In genomic region chr13:46193131-46193530, GRCm38 (mm10) we compare ENCODE assay signal across 24 mouse cellular contexts.
"Had no signal": no experiment of that assay in that cellular context is flagged by ENCODE, and none has a peak within 500 bp of the region (broad histone marks: within the 10 kb centered on the region; RNA-seq: fewer than 3 reads in every experiment).

No protein-coding gene starts in this region.

- H3K27me3 ChIP-seq: intestine, embryonic 15.5 days; kidney, embryonic 15.5 days; limb, embryonic 13.5 days; liver, embryonic 12.5 days; liver, embryonic 15.5 days; lung, embryonic 15.5 days; midbrain, embryonic 12.5 days; midbrain, embryonic 15.5 days; neural tube, embryonic 12.5 days; stomach, embryonic 15.5 days had no signal

- DNase-seq: kidney, adult 11 months; kidney, adult 8-10 months; kidney, postnatal 10 days; kidney, postnatal 36 days; liver; lung, adult 18-20 months; lung, postnatal 10 days; lung, postnatal 36 days; right cerebral cortex, postnatal 14 days; spleen, adult 18-20 months; thymus, adult 18-20 months; thymus, postnatal 36 days had no signal

- H3K36me3 ChIP-seq: intestine, embryonic 15.5 days; kidney, embryonic 15.5 days; limb, embryonic 10.5 days; limb, embryonic 13.5 days; liver, embryonic 12.5 days; liver, embryonic 15.5 days; lung, embryonic 15.5 days; midbrain, embryonic 12.5 days; midbrain, embryonic 15.5 days; neural tube, embryonic 12.5 days; stomach, embryonic 15.5 days had no signal

- H3K4me1 ChIP-seq: intestine, embryonic 15.5 days; limb, embryonic 10.5 days; limb, embryonic 13.5 days; liver, embryonic 12.5 days; liver, embryonic 15.5 days; lung, embryonic 15.5 days; megakaryocyte, embryonic 14.5 days; midbrain, embryonic 12.5 days; midbrain, embryonic 15.5 days; stomach, embryonic 15.5 days had no signal

- H3K9me3 ChIP-seq: intestine, embryonic 15.5 days; limb, embryonic 10.5 days; limb, embryonic 13.5 days; liver, embryonic 12.5 days; liver, embryonic 15.5 days; megakaryocyte, embryonic 14.5 days; midbrain, embryonic 12.5 days; midbrain, embryonic 15.5 days; neural tube, embryonic 12.5 days; stomach, embryonic 15.5 days had no signal

- H3K27ac ChIP-seq: intestine, embryonic 15.5 days; kidney, embryonic 15.5 days; limb, embryonic 10.5 days; limb, embryonic 13.5 days; liver, embryonic 12.5 days; liver, embryonic 15.5 days; lung, embryonic 15.5 days; midbrain, embryonic 12.5 days; midbrain, embryonic 15.5 days; neural tube, embryonic 12.5 days; stomach, embryonic 15.5 days had no signal

- H3K4me3 ChIP-seq: intestine, embryonic 15.5 days; kidney, embryonic 15.5 days; limb, embryonic 10.5 days; limb, embryonic 13.5 days; liver, embryonic 12.5 days; liver, embryonic 15.5 days; lung, embryonic 15.5 days; megakaryocyte, embryonic 14.5 days; midbrain, embryonic 12.5 days; midbrain, embryonic 15.5 days; neural tube, embryonic 12.5 days; stomach, embryonic 15.5 days had no signal

- H3K4me2 ChIP-seq: intestine, embryonic 15.5 days; kidney, embryonic 15.5 days; limb, embryonic 13.5 days; liver, embryonic 12.5 days; liver, embryonic 15.5 days; lung, embryonic 15.5 days; midbrain, embryonic 12.5 days; midbrain, embryonic 15.5 days; neural tube, embryonic 12.5 days; stomach, embryonic 15.5 days had no signal

- ATAC-seq: intestine, embryonic 15.5 days; liver, embryonic 12.5 days; midbrain, embryonic 15.5 days had no signal

- H3K9ac ChIP-seq: intestine, embryonic 15.5 days; kidney, embryonic 15.5 days; limb, embryonic 13.5 days; liver, embryonic 12.5 days; liver, embryonic 15.5 days; lung, embryonic 15.5 days; midbrain, embryonic 12.5 days; midbrain, embryonic 15.5 days; neural tube, embryonic 12.5 days; stomach, embryonic 15.5 days had no signal
